Mouse (Mus musculus) spleen, adult 2 months (tissue): Measurements from ENCODE around the gene Tmem130.

Source experiments
- CTCF ChIP-seq: fragments of 200-500 bp; IDR thresholded peaks from 2 replicates; pipeline ENCODE4 v1.5.1; 2011; ENCODE audit warnings: mild to moderate bottlenecking, inconsistent platforms; ENCODE audit not compliant: insufficient read depth, insufficient read length, insufficient replicate concordance; ENCODE audit errors: extremely low read depth
- POLR2A ChIP-seq: fragments of 200-500 bp; IDR thresholded peaks from 2 replicates; pipeline ENCODE4 v1.6.1; 2011; ENCODE audit warnings: low read depth, low read length, inconsistent platforms

- TF ChIP-seq POLR2A (no peak), CTCF (no peak)
Measured at GRCm38 (mm10) chr5:144728237-144728636, 33.4 kb downstream of the Tmem130 start.
